1 mouse cellular context compared by ENCODE assay signal in genomic region chr5:139555476-139556115, GRCm38 (mm10).
TF ChIP-seq lines count a peak whose summit lies in the region.

No protein-coding gene starts in this region.

TF ChIP-seq in MEL, 35 proteins besides CTCF, POLR2A, EP300 and RAD21 (continued from another document):
- no peak for TF ChIP-seq MEF2A (IDR thresholded peaks at IDR 0.05; ENCODE audit: extremely low read depth, insufficient replicate concordance, low read depth, low read length, poor library complexity, severe bottlenecking)
- TF ChIP-seq RCOR1 (IDR thresholded peaks at IDR 0.05; ENCODE audit: low read depth, low read length) = 0 out of 2 replicates have a peak, but pooled peaks have one; percentile 15
- TF ChIP-seq UBTF (IDR thresholded peaks at IDR 0.05; ENCODE audit: borderline replicate concordance, insufficient read depth, low read depth, low read length) = no peak
- TF ChIP-seq SMC3 (IDR thresholded peaks at IDR 0.05; ENCODE audit: low read depth, low read length) = no peak
- TF ChIP-seq TBP (IDR thresholded peaks at IDR 0.05; ENCODE audit: low read depth, low read length) = 0 out of 2 replicates have a peak, but pooled peaks have one; percentile 55
- TF ChIP-seq ZNF384 (IDR thresholded peaks at IDR 0.05; ENCODE audit: low read depth, low read length) = no peak
- no peak for TF ChIP-seq TCF12 (IDR thresholded peaks at IDR 0.05; ENCODE audit: low read depth, low read length)
- 0 out of 2 replicates have a peak, but pooled peaks have one; percentile 38 for TF ChIP-seq ELF1 (IDR thresholded peaks at IDR 0.05; ENCODE audit: low read depth, low read length)
- TF ChIP-seq SIN3A (IDR thresholded peaks at IDR 0.05; ENCODE audit: low read length) = no peak
- no peak for TF ChIP-seq MAFK (IDR thresholded peaks at IDR 0.05; ENCODE audit: borderline replicate concordance, low read depth, low read length)
- no peak for TF ChIP-seq ZC3H11A (IDR thresholded peaks at IDR 0.05; ENCODE audit: low read depth, low read length)
- TF ChIP-seq USF2 (IDR thresholded peaks at IDR 0.05; ENCODE audit: borderline replicate concordance in 1 of 2, insufficient read depth in 1 of 2, low read depth in 1 of 2, low read length in 2 of 2) = no peak
